Mouse (Mus musculus) hindbrain, embryonic 15.5 days (tissue): ENCODE results near the gene Thpo. TPM values are rescaled to one million over a fixed set of nuclear protein-coding genes. Genes with fewer than 3 reads are reported as not detected.
A peak's percentile ranks its signal among the peaks of the same experiment; 100 is the strongest.

Source experiments
- ATAC-seq: fragments of 200-750 bp; cut with Nextera tagmentation; 2 replicates; pipeline ENCODE4 v1.8.0; 2017; ENCODE audit warnings: low read depth, moderate number of reproducible peaks, moderate TSS enrichment; ENCODE audit not compliant: low FRiP score
- H3K27ac ChIP-seq: fragments of 300-500 bp; sonication (generic); replicated peaks from 2 replicates; pipeline ENCODE4 v1.5.1; 2015; ENCODE audit warnings: mild to moderate bottlenecking, inconsistent platforms
- H3K27me3 ChIP-seq: fragments of 300-500 bp; sonication (generic); 2 replicates; pipeline ENCODE4 v1.6.1; 2015; ENCODE audit warnings: control low read depth, inconsistent platforms
- H3K36me3 ChIP-seq: fragments of 300-500 bp; sonication (generic); 2 replicates; pipeline ENCODE4 v1.6.1; 2015; ENCODE audit warnings: control low read depth, inconsistent platforms
- H3K4me1 ChIP-seq: fragments of 300-500 bp; sonication (generic); replicated peaks from 2 replicates; pipeline ENCODE4 v1.6.1; 2015; ENCODE audit warnings: control low read depth, inconsistent platforms
- H3K4me2 ChIP-seq: fragments of 300-500 bp; sonication (generic); 2 replicates; pipeline ENCODE4 v1.6.1; 2015; ENCODE audit warnings: moderate library complexity, mild to moderate bottlenecking, inconsistent platforms
- H3K4me3 ChIP-seq: fragments of 300-500 bp; sonication (generic); 2 replicates; pipeline ENCODE4 v1.5.1; 2015; ENCODE audit warnings: mild to moderate bottlenecking, inconsistent platforms
- H3K9ac ChIP-seq: fragments of 300-500 bp; sonication (generic); 2 replicates; pipeline ENCODE4 v1.6.1; 2015; ENCODE audit warnings: inconsistent platforms
- H3K9me3 ChIP-seq: fragments of 300-500 bp; sonication (generic); 2 replicates; pipeline ENCODE4 v1.6.1; 2016; ENCODE audit warnings: control low read depth, inconsistent platforms
- WGBS: fragments of 180-500 bp; shearing (Covaris S2); methylation state at CpG from one replicate; pipeline ENCODE4 v1.1.7; 2015; 5-methylcytosine and 5-hydroxymethylcytosine counted together
- polyA plus RNA-seq: library from polyadenylated mRNA; unstranded; fragments of >200 nt; fragmentation: Nextera tagmentation; extraction: Ambion mirVana; gene quantifications from 2 replicates; pipeline ENCODE4 v1.2.1, GENCODE M21; 2015

Gene Thpo
- polyA plus RNA-seq, 1 experiment from 2014 or later: 1.4 TPM

GRCm38 (mm10) chr16:20700036-20700435, 34.3 kb downstream of the Thpo start:
- no peak overlapping the region for H3K27ac ChIP-seq
- H3K9ac ChIP-seq: no peak overlapping the region
- no peak for ATAC-seq
- H3K27me3 ChIP-seq: no peaks in the 10 kb centered on the region
- no peak overlapping the region for H3K4me3 ChIP-seq
- H3K9me3 ChIP-seq: no peaks in the 10 kb centered on the region
- 40% methylated on average over 5 of the region's 5 CpGs for WGBS
- peaks cover 21% of the 10 kb centered on the region for H3K36me3 ChIP-seq
- peaks cover 40% of the 10 kb centered on the region for H3K4me1 ChIP-seq
- H3K4me2 ChIP-seq: no peak overlapping the region

GRCm38 (mm10) chr16:20699266-20699665, 35.0 kb downstream of the Thpo start:
- Histone ChIP-seq H3K27me3 (no peaks in the 10 kb centered on the region), H3K36me3 (peaks cover 21% of the 10 kb centered on the region), H3K27ac (no peak overlapping the region), H3K4me3 (no peak overlapping the region), H3K4me1 (peaks cover 47% of the 10 kb centered on the region), H3K9me3 (no peaks in the 10 kb centered on the region), H3K4me2 (no peak overlapping the region), H3K9ac (no peak overlapping the region)
- ATAC-seq: no peak
- 83% methylated on average over 5 of the region's 5 CpGs for WGBS

- Histone ChIP-seq H3K36me3 (peaks cover 25% of the 10 kb centered on the region; the same call in 1 of the 2 replicates), H3K4me3 (peak overlapping the region; percentile 48), H3K27ac (peak overlapping the region; percentile 79), H3K4me2 (peak overlapping the region; percentile 65), H3K4me1 (peaks cover 46% of the 10 kb centered on the region), H3K27me3 (no peaks in the 10 kb centered on the region), H3K9me3 (no peaks in the 10 kb centered on the region), H3K9ac (peak overlapping the region; percentile 49)
- ATAC-seq: peak; percentile 80
- WGBS: under 1% methylated on average over 45 of the region's 46 CpGs
Observed at GRCm38 (mm10) chr16:20695622-20696323, 38.5 kb downstream of the Thpo start.

- Histone ChIP-seq H3K4me2 (peak overlapping the region; percentile 65), H3K9ac (0 out of 2 replicates have a peak overlapping the region, but pooled peaks have one; percentile 49), H3K27ac (peak overlapping the region; percentile 79; the same call in 1 of the 2 replicates), H3K36me3 (peaks cover 31% of the 10 kb centered on the region), H3K27me3 (no peaks in the 10 kb centered on the region), H3K4me1 (peaks cover 46% of the 10 kb centered on the region), H3K4me3 (0 out of 2 replicates have a peak overlapping the region, but pooled peaks have one; percentile 48), H3K9me3 (no peaks in the 10 kb centered on the region)
- 63% methylated on average over 8 of the region's 8 CpGs for WGBS
- no peak for ATAC-seq
Observed at GRCm38 (mm10) chr16:20694781-20695180, 39.5 kb downstream of the Thpo start.

- H3K9me3 ChIP-seq: no peaks in the 10 kb centered on the region
- peaks cover 46% of the 10 kb centered on the region for H3K4me1 ChIP-seq
- H3K4me3 ChIP-seq: peak within 1 kb of the TSS; percentile 62
- peak within 1 kb of the TSS; percentile 97 for H3K27ac ChIP-seq
- peak within 1 kb of the TSS; percentile 78 for H3K9ac ChIP-seq
- H3K27me3 ChIP-seq: no peaks in the 10 kb centered on the region
- peaks cover 35% of the 10 kb centered on the region for H3K36me3 ChIP-seq
- peak within 1 kb of the TSS; percentile 66 for H3K4me2 ChIP-seq
- ATAC-seq: peak; percentile 94
- under 1% methylated on average over 36 of the region's 37 CpGs for WGBS
Observed at GRCm38 (mm10) chr16:20693111-20693701, 41.1 kb downstream of the Thpo start, which contains the start of gene Fam131a. Fam131a (plus strand) TSS chr16:20693241.

GRCm38 (mm10) chr16:20692241-20692965, 41.9 kb downstream of the Thpo start:
- ATAC-seq: 0 out of 2 replicates have a peak, but pooled peaks have one; percentile 0
- H3K4me3 ChIP-seq: peak overlapping the region; percentile 62; the same call in 1 of the 2 replicates
- no peaks in the 10 kb centered on the region for H3K9me3 ChIP-seq
- H3K36me3 ChIP-seq: peaks cover 43% of the 10 kb centered on the region
- peak overlapping the region; percentile 97 for H3K27ac ChIP-seq
- no peak overlapping the region for H3K9ac ChIP-seq
- H3K4me2 ChIP-seq: peak overlapping the region; percentile 66
- H3K4me1 ChIP-seq: peaks cover 44% of the 10 kb centered on the region
- no peaks in the 10 kb centered on the region for H3K27me3 ChIP-seq
- WGBS: 35% methylated on average over 16 of the region's 16 CpGs

- peaks cover 51% of the 10 kb centered on the region for H3K36me3 ChIP-seq
- WGBS: 83% methylated on average over 1 of the region's 1 CpGs
- ATAC-seq: no peak
Observed at GRCm38 (mm10) chr16:20691617-20692016, 42.7 kb downstream of the Thpo start.

GRCm38 (mm10) chr16:20690774-20691173, 43.5 kb downstream of the Thpo start:
- peaks cover 59% of the 10 kb centered on the region for H3K36me3 ChIP-seq

More at GRCm38 (mm10) chr16:20691617-20692016, 42.7 kb downstream of the Thpo start:
- Histone ChIP-seq H3K9ac (no peak overlapping the region), H3K9me3 (no peaks in the 10 kb centered on the region), H3K27me3 (no peaks in the 10 kb centered on the region), H3K4me3 (no peak overlapping the region), H3K4me2 (no peak overlapping the region), H3K4me1 (peaks cover 37% of the 10 kb centered on the region), H3K27ac (no peak overlapping the region)

GRCm38 (mm10) chr16:20677974-20678675, 56.2 kb downstream of the Thpo start:
- Histone ChIP-seq H3K4me1 (peaks cover 27% of the 10 kb centered on the region), H3K27me3 (no peaks in the 10 kb centered on the region), H3K9me3 (no peaks in the 10 kb centered on the region), H3K4me2 (no peak overlapping the region), H3K27ac (no peak overlapping the region), H3K36me3 (peaks cover 81% of the 10 kb centered on the region), H3K9ac (no peak overlapping the region), H3K4me3 (no peak overlapping the region)
- ATAC-seq: no peak
- WGBS: 81% methylated on average over 10 of the region's 10 CpGs

More at GRCm38 (mm10) chr16:20690774-20691173, 43.5 kb downstream of the Thpo start:
- Histone ChIP-seq H3K4me3 (no peak overlapping the region), H3K27ac (no peak overlapping the region), H3K27me3 (no peaks in the 10 kb centered on the region), H3K4me1 (peaks cover 29% of the 10 kb centered on the region), H3K4me2 (no peak overlapping the region), H3K9ac (no peak overlapping the region), H3K9me3 (no peaks in the 10 kb centered on the region)
- ATAC-seq: no peak
- 93% methylated on average over 3 of the region's 3 CpGs for WGBS

- no peak overlapping the region for H3K4me3 ChIP-seq
- no peak overlapping the region for H3K4me2 ChIP-seq
- H3K36me3 ChIP-seq: peaks cover 73% of the 10 kb centered on the region
- H3K27me3 ChIP-seq: no peaks in the 10 kb centered on the region
- 89% methylated on average over 5 of the region's 5 CpGs for WGBS
- no peak overlapping the region for H3K9ac ChIP-seq
- H3K9me3 ChIP-seq: no peaks in the 10 kb centered on the region
- no peak overlapping the region for H3K27ac ChIP-seq
- peaks cover 27% of the 10 kb centered on the region for H3K4me1 ChIP-seq
- no peak for ATAC-seq
Observed at GRCm38 (mm10) chr16:20677380-20677779, 56.9 kb downstream of the Thpo start.

GRCm38 (mm10) chr16:20676702-20677101, 57.6 kb downstream of the Thpo start:
- 90% methylated on average over 4 of the region's 4 CpGs for WGBS
- no peaks in the 10 kb centered on the region for H3K27me3 ChIP-seq
- no peak overlapping the region for H3K4me2 ChIP-seq
- peaks cover 66% of the 10 kb centered on the region for H3K36me3 ChIP-seq
- no peak overlapping the region for H3K9ac ChIP-seq
- H3K27ac ChIP-seq: no peak overlapping the region
- H3K4me1 ChIP-seq: peaks cover 32% of the 10 kb centered on the region
- H3K9me3 ChIP-seq: no peaks in the 10 kb centered on the region
- no peak for ATAC-seq
- H3K4me3 ChIP-seq: no peak overlapping the region
